Mouse (Mus musculus): ENCODE results near the gene Ccdc170. TPM values are rescaled to one million over a fixed set of nuclear protein-coding genes. Genes with fewer than 3 reads are reported as not detected.

Gene Ccdc170
- polyA plus RNA-seq, 1 experiment from 2014 or later: 0.34 TPM

DNA sequence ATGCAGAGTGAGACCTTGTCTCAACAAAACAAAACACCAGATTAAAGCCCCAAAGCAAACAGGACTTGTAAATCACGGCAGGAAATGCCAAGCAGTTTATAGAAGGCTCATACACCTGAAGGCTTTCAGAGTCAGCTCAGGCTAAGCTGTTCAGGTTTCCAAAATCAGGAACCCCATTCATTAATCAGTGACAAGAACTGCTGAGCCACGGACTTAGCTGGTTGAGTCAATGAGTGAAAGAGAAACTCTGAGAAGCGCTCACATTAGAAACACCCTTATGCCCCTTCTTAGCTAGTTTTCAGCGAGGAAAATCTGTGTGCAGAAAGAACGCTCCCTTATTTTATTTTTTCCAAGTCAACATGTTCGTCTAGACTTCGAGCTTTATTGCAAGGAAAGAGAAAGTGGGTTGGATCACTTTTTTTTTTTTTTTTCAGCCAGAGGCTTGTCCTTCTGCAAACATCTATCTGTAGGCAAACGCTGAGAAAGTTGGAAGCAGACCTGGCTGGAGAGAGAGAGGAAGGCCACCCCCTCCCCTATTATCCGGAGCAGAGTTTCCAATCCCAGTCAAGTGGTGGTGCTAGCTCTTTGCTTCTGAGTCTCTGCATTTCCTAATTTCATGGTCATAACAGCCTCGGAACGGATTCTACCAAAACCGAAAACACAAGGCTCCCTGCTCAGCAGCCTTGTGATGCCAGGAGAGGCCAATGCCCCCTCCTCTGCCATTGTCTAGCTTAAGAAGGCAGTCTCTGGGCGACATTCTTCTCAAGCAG lies 129.3 kb downstream of the Ccdc170 start, which contains the start of gene Esr1:
Esr1 (plus strand) TSS at position 208 of the 770 bp plus-strand sequence.
- H3K27ac ChIP-seq: no peak within 1 kb of the TSS
- 47% methylated on average over 13 of the region's 13 CpGs for WGBS
- no peak within 1 kb of the TSS for H3K9ac ChIP-seq
- ATAC-seq (replicated peaks): no peak
- no peak within 1 kb of the TSS for H3K4me3 ChIP-seq
- H3K36me3 ChIP-seq (replicated peaks): no peaks in the 10 kb centered on the region
- no peak within 1 kb of the TSS for H3K4me2 ChIP-seq
- H3K27me3 ChIP-seq (replicated peaks): no peaks in the 10 kb centered on the region
- H3K9me3 ChIP-seq: no peaks in the 10 kb centered on the region
- H3K4me1 ChIP-seq: peaks cover 3% of the 10 kb centered on the region; the same call in 1 of the 2 replicates

Other genes with a start within 250 kb of the Ccdc170 start
- gene Akap12, start 216.1 kb upstream of the Ccdc170 start, polyA plus RNA-seq (2015; fragmentation: Nextera tagmentation; extraction: Ambion mirVana): 40.8 and 41.5 TPM in 2 replicates
- gene Zbtb2, start 94.4 kb upstream of the Ccdc170 start, polyA plus RNA-seq (2015; fragmentation: Nextera tagmentation; extraction: Ambion mirVana): 16.5 and 16.6 TPM in 2 replicates
- gene Rmnd1, start 50.1 kb upstream of the Ccdc170 start, polyA plus RNA-seq (2015; fragmentation: Nextera tagmentation; extraction: Ambion mirVana): 51.4 and 51.6 TPM in 2 replicates
- gene Armt1, start 50.0 kb upstream of the Ccdc170 start, polyA plus RNA-seq (2015; fragmentation: Nextera tagmentation; extraction: Ambion mirVana): 11.4 and 11.8 TPM in 2 replicates
- 0.31 and 0.46 TPM in 2 replicates for gene Esr1, start 129.1 kb downstream of the Ccdc170 start, polyA plus RNA-seq (2015; fragmentation: Nextera tagmentation; extraction: Ambion mirVana)